Mouse (Mus musculus): ENCODE measurements around the gene Shisa9. TPM values are rescaled to one million over a fixed set of nuclear protein-coding genes. Genes with fewer than 3 reads are reported as not detected.

Shisa9 gene
- total and polyA plus RNA-seq, 3 experiments = not detected

- no peak overlapping the region for H3K9ac ChIP-seq (ENCODE audit: insufficient read depth, low read depth)
Measured at GRCm38 (mm10) chr16:12214018-12214417, 230.1 kb downstream of the Shisa9 start.

GRCm38 (mm10) chr16:12217289-12218150 is 233.6 kb downstream of the Shisa9 start:
- Histone ChIP-seq H3K36me3 (replicated peaks in 1 of 2; ENCODE audit: control insufficient read depth in 1 of 2, insufficient read depth in 1 of 2, low read length in 1 of 2) (no peaks in the 10 kb centered on the region), H3K4me2 (ENCODE audit: insufficient read depth, low read depth, poor library complexity, severe bottlenecking) (no peak overlapping the region), H3K4me3 (replicated peaks in 1 of 3; ENCODE audit: low read depth in 2 of 3, low read length in 2 of 3, poor library complexity in 1 of 3) (no peak overlapping the region), H3K79me2 (replicated peaks; ENCODE audit: control insufficient read depth, extremely low read depth, insufficient read depth, poor library complexity, severe bottlenecking) (no peaks in the 10 kb centered on the region), H3K27me3 (replicated peaks) (peaks cover 61% of the 10 kb centered on the region), H3K9me3 (replicated peaks; ENCODE audit: low read length) (no peaks in the 10 kb centered on the region), H3K27ac (ENCODE audit: insufficient read depth, low read depth) (no peak overlapping the region), H3K9ac (ENCODE audit: insufficient read depth, low read depth) (no peak overlapping the region), H3K4me1 (ENCODE audit: control insufficient read depth in 1 of 2, insufficient read depth in 2 of 2) (no peaks in the 10 kb centered on the region)
- DNase-seq (ENCODE audit: extremely low read depth) = no peak
- dilution Hi-C loops (cut with MboI; ENCODE audit: extremely low pct_ligation_motif_present, extremely low pct_unique_long_range_greater_than_20kb, low sequenced_read_pairs) (no loop called here), in situ Hi-C loops (cut with MboI; ENCODE audit: low pct_ligation_motif_present, low pct_unique_long_range_greater_than_20kb, low sequenced_read_pairs) (loop anchor here (25.0 kb wide), 1 partner anchor 605 kb away; no protein-coding TSS in a partner anchor)
- TF ChIP-seq CHD2 (IDR thresholded peaks at IDR 0.05; ENCODE audit: low read length) (no peak), MXI1 (IDR thresholded peaks at IDR 0.05; ENCODE audit: low read depth, low read length) (no peak), GABPA (IDR thresholded peaks at IDR 0.05; ENCODE audit: insufficient replicate concordance, low read depth, low read length) (no peak), IRF4 (IDR thresholded peaks at IDR 0.05; ENCODE audit: low read depth, low read length) (no peak), NRF1 (IDR thresholded peaks at IDR 0.05; ENCODE audit: low read depth, low read length) (no peak), SMC3 (IDR thresholded peaks at IDR 0.05; ENCODE audit: low read depth, low read length) (no peak), TCF12 (IDR thresholded peaks at IDR 0.05; ENCODE audit: low read depth, low read length) (no peak), E2F4 (IDR thresholded peaks at IDR 0.05; ENCODE audit: insufficient replicate concordance, low read depth, low read length) (no peak), BHLHE40 (IDR thresholded peaks at IDR 0.05; ENCODE audit: low read depth, low read length) (no peak), KAT2A (IDR thresholded peaks at IDR 0.05; ENCODE audit: insufficient replicate concordance, low read length) (no peak), SIN3A (IDR thresholded peaks at IDR 0.05; ENCODE audit: low read length) (no peak), ZMIZ1 (IDR thresholded peaks at IDR 0.05; ENCODE audit: low read depth, low read length) (no peak), RAD21 (IDR thresholded peaks at IDR 0.05; ENCODE audit: low read depth, low read length) (no peak), ZC3H11A (IDR thresholded peaks at IDR 0.05; ENCODE audit: low read depth, low read length) (no peak), ETS1 (conservative IDR thresholded peaks at IDR 0.05; ENCODE audit: low read depth, low read length) (no peak), JUN (IDR thresholded peaks at IDR 0.05; ENCODE audit: insufficient read depth, low read depth, low read length) (no peak), ZKSCAN1 (IDR thresholded peaks at IDR 0.05; ENCODE audit: borderline replicate concordance, low read depth, low read length) (no peak)

More at GRCm38 (mm10) chr16:12214018-12214417, 230.1 kb downstream of the Shisa9 start:
- no peaks in the 10 kb centered on the region for H3K9me3 ChIP-seq (replicated peaks; ENCODE audit: low read length)
- TF ChIP-seq TCF12 (IDR thresholded peaks at IDR 0.05; ENCODE audit: low read depth, low read length) (no peak), MAZ (IDR thresholded peaks at IDR 0.05; ENCODE audit: low read depth, low read length) (no peak), BHLHE40 (IDR thresholded peaks at IDR 0.05; ENCODE audit: low read depth, low read length) (no peak), NRF1 (IDR thresholded peaks at IDR 0.05; ENCODE audit: low read depth, low read length) (no peak), MXI1 (IDR thresholded peaks at IDR 0.05; ENCODE audit: low read depth, low read length) (no peak), JUND (conservative IDR thresholded peaks at IDR 0.05; ENCODE audit: low read depth, low read length) (no peak), SMC3 (IDR thresholded peaks at IDR 0.05; ENCODE audit: low read depth, low read length) (no peak), POLR2AphosphoS2 (IDR thresholded peaks at IDR 0.05; ENCODE audit: low read depth, low read length) (no peak), TBP (conservative IDR thresholded peaks at IDR 0.05; ENCODE audit: low read depth, low read length) (no peak), KAT2A (IDR thresholded peaks at IDR 0.05; ENCODE audit: insufficient replicate concordance, low read length) (no peak), USF2 (conservative IDR thresholded peaks at IDR 0.05; ENCODE audit: low read depth, low read length) (no peak), PAX5 (IDR thresholded peaks at IDR 0.05; ENCODE audit: low read length) (no peak), NELFE (IDR thresholded peaks at IDR 0.05; ENCODE audit: low read depth, low read length) (no peak), POLR2A (IDR thresholded peaks at IDR 0.05; ENCODE audit: low read depth, low read length) (no peak)
- no peak overlapping the region for H3K4me3 ChIP-seq (replicated peaks in 1 of 3; ENCODE audit: low read depth in 2 of 3, low read length in 2 of 3, poor library complexity in 1 of 3)
- H3K4me2 ChIP-seq (ENCODE audit: insufficient read depth, low read depth, poor library complexity, severe bottlenecking) = no peak overlapping the region
- peaks cover 57% of the 10 kb centered on the region for H3K27me3 ChIP-seq (replicated peaks)
- no peaks in the 10 kb centered on the region for H3K79me2 ChIP-seq (replicated peaks; ENCODE audit: control insufficient read depth, extremely low read depth, insufficient read depth, poor library complexity, severe bottlenecking)
- H3K27ac ChIP-seq (ENCODE audit: insufficient read depth, low read depth) = no peak overlapping the region
- in situ Hi-C loops (cut with MboI; ENCODE audit: low pct_ligation_motif_present, low pct_unique_long_range_greater_than_20kb, low sequenced_read_pairs) = loop anchor here (25.0 kb wide), 1 partner anchor 602 kb away; no protein-coding TSS in a partner anchor
- H3K4me1 ChIP-seq (ENCODE audit: control insufficient read depth in 1 of 2, insufficient read depth in 2 of 2) = no peaks in the 10 kb centered on the region
- no peaks in the 10 kb centered on the region for H3K36me3 ChIP-seq (replicated peaks in 1 of 2; ENCODE audit: control insufficient read depth in 1 of 2, insufficient read depth in 1 of 2, low read length in 1 of 2)
- dilution Hi-C loops (cut with MboI; ENCODE audit: extremely low pct_ligation_motif_present, extremely low pct_unique_long_range_greater_than_20kb, low sequenced_read_pairs) = no loop called here
- DNase-seq (ENCODE audit: extremely low read depth) = no peak
